Mouse (Mus musculus): Measurements from ENCODE around the gene Jund.

- TF ChIP-seq POLR2A (IDR thresholded peaks at IDR 0.05; ENCODE audit: borderline replicate concordance, low read depth, low read length) = no peak
- TF ChIP-seq CTCF (IDR thresholded peaks at IDR 0.05; ENCODE audit: low read depth, low read length) = no peak
Observed at GRCm38 (mm10) chr8:70715086-70715485, 16.3 kb downstream of the Jund start.

All from bone marrow macrophage, adult 2 months (primary cell).